Mouse (Mus musculus) hindbrain, embryonic 11.5 days (tissue): ENCODE measurements at regions not wholly inside any gene's neighbourhood (a gene's known extent, or its start where the extent isn't known, plus 50 kb on each side); places are given as distances from the start of the nearest gene placed in this dataset.
A peak's percentile ranks its signal among the peaks of the same experiment; 100 is the strongest.

Experiments used
- ATAC-seq: fragments of 200-750 bp; cut with Nextera tagmentation; 2 replicates; pipeline ENCODE4 v1.8.0; 2017; ENCODE audit warnings: mild to moderate bottlenecking, moderate TSS enrichment, moderate library complexity; ENCODE audit not compliant: low FRiP score
- DNase-seq: peaks from one replicate; pipeline ENCODE4 v3.0.0-alpha.2; 2015; ENCODE audit warnings: low spot score
- H3K27ac ChIP-seq: fragments of 300-500 bp; sonication (generic); 2 replicates; pipeline ENCODE4 v1.5.1; 2014; ENCODE audit warnings: mild to moderate bottlenecking, low read depth, low read length
- H3K27me3 ChIP-seq: fragments of 300-500 bp; sonication (generic); 2 replicates; pipeline ENCODE4 v1.6.1; 2014; ENCODE audit warnings: mild to moderate bottlenecking, low read length, moderate library complexity, mixed read lengths; ENCODE audit not compliant: control insufficient read depth, insufficient read depth
- H3K36me3 ChIP-seq: fragments of 300-500 bp; sonication (generic); 2 replicates; pipeline ENCODE4 v1.6.1; 2014; ENCODE audit warnings: mild to moderate bottlenecking, low read length, moderate library complexity, mixed read lengths; ENCODE audit not compliant: control insufficient read depth, insufficient read depth
- H3K4me1 ChIP-seq: fragments of 300-500 bp; sonication (generic); replicated peaks from 2 replicates; pipeline ENCODE4 v1.6.1; 2014; ENCODE audit warnings: low read length, mixed read lengths; ENCODE audit not compliant: control insufficient read depth, insufficient read depth
- H3K4me2 ChIP-seq: fragments of 300-500 bp; sonication (generic); replicated peaks from 2 replicates; pipeline ENCODE4 v1.6.1; 2014; ENCODE audit warnings: mild to moderate bottlenecking, low read depth, low read length
- H3K4me3 ChIP-seq: fragments of 300-500 bp; sonication (generic); 2 replicates; pipeline ENCODE4 v1.5.1; 2014; ENCODE audit warnings: low read depth, low read length
- H3K9ac ChIP-seq: fragments of 300-500 bp; sonication (generic); 2 replicates; pipeline ENCODE4 v1.6.1; 2014; ENCODE audit warnings: low read depth, low read length
- H3K9me3 ChIP-seq: fragments of 300-500 bp; sonication (generic); 2 replicates; pipeline ENCODE4 v1.6.1; 2016; ENCODE audit warnings: low read length; ENCODE audit not compliant: control insufficient read depth
- WGBS: fragments of 180-500 bp; shearing (Covaris S2); extraction: QIAGEN DNeasy Blood & Tissue Kit; methylation state at CpG from one replicate; pipeline ENCODE4 v1.1.7; 2014; 5-methylcytosine and 5-hydroxymethylcytosine counted together

GRCm38 (mm10) chr2:45421774-45422173 is 304.6 kb upstream of the Zeb2 start:
- Histone ChIP-seq H3K4me3 (no peak overlapping the region), H3K27ac (no peak overlapping the region), H3K36me3 (no peaks in the 10 kb centered on the region), H3K4me1 (no peaks in the 10 kb centered on the region), H3K4me2 (no peak overlapping the region), H3K9ac (no peak overlapping the region), H3K27me3 (no peaks in the 10 kb centered on the region), H3K9me3 (no peaks in the 10 kb centered on the region)
- WGBS, result 95% methylated on average over 1 of the region's 1 CpGs
- no peak for DNase-seq
- ATAC-seq, result no peak

- WGBS, result 88% methylated on average over 8 of the region's 8 CpGs
- Histone ChIP-seq H3K4me1 (no peaks in the 10 kb centered on the region), H3K4me3 (no peak overlapping the region), H3K9me3 (no peaks in the 10 kb centered on the region), H3K4me2 (no peak overlapping the region), H3K36me3 (no peaks in the 10 kb centered on the region), H3K27me3 (no peaks in the 10 kb centered on the region), H3K9ac (no peak overlapping the region), H3K27ac (no peak overlapping the region)
- no peak for DNase-seq
- ATAC-seq, result no peak
Measured at GRCm38 (mm10) chr2:45408136-45408535, 290.9 kb upstream of the Zeb2 start.

- ATAC-seq (peak; percentile 86; the same call in 1 of the 2 replicates), DNase-seq (peak; percentile 29)
- Histone ChIP-seq H3K4me3 (no peak overlapping the region), H3K36me3 (no peaks in the 10 kb centered on the region), H3K9ac (no peak overlapping the region), H3K4me2 (no peak overlapping the region), H3K27ac (no peak overlapping the region), H3K27me3 (no peaks in the 10 kb centered on the region), H3K4me1 (peaks cover 2% of the 10 kb centered on the region; the same call in 1 of the 2 replicates), H3K9me3 (no peaks in the 10 kb centered on the region)
Measured at GRCm38 (mm10) chr2:45389902-45390492, 272.8 kb upstream of the Zeb2 start.

- H3K36me3 ChIP-seq, result no peaks in the 10 kb centered on the region
- H3K4me3 ChIP-seq, result no peak overlapping the region
- no peak overlapping the region for H3K9ac ChIP-seq
- H3K4me1 ChIP-seq, result no peaks in the 10 kb centered on the region
- no peaks in the 10 kb centered on the region for H3K27me3 ChIP-seq
- no peak for DNase-seq
- no peak for ATAC-seq
- H3K27ac ChIP-seq, result no peak overlapping the region
- no peak overlapping the region for H3K4me2 ChIP-seq
- no peaks in the 10 kb centered on the region for H3K9me3 ChIP-seq
- WGBS, result 84% methylated on average over 4 of the region's 4 CpGs
Measured at GRCm38 (mm10) chr2:45371268-45371667, 254.1 kb upstream of the Zeb2 start.

- ATAC-seq (no peak), DNase-seq (no peak)
- Histone ChIP-seq H3K27ac (no peak overlapping the region), H3K4me2 (no peak overlapping the region), H3K36me3 (no peaks in the 10 kb centered on the region), H3K27me3 (no peaks in the 10 kb centered on the region), H3K9ac (no peak overlapping the region), H3K4me3 (no peak overlapping the region), H3K9me3 (no peaks in the 10 kb centered on the region), H3K4me1 (no peaks in the 10 kb centered on the region)
- 77% methylated on average over 1 of the region's 1 CpGs for WGBS
Measured at GRCm38 (mm10) chr2:45370615-45370968, 253.4 kb upstream of the Zeb2 start.

- no peak overlapping the region for H3K4me2 ChIP-seq
- H3K27me3 ChIP-seq, result no peaks in the 10 kb centered on the region
- H3K9ac ChIP-seq, result no peak overlapping the region
- 91% methylated on average over 5 of the region's 5 CpGs for whole genome bisulfite sequencing
- no peaks in the 10 kb centered on the region for H3K36me3 ChIP-seq
- H3K4me3 ChIP-seq, result no peak overlapping the region
- no peaks in the 10 kb centered on the region for H3K4me1 ChIP-seq
- H3K9me3 ChIP-seq, result no peaks in the 10 kb centered on the region
- no peak overlapping the region for H3K27ac ChIP-seq
- DNase-seq (no peak), ATAC-seq (no peak)
Measured at GRCm38 (mm10) chr2:45369914-45370614, 252.9 kb upstream of the Zeb2 start.

GRCm38 (mm10) chr2:45369432-45369831 is 252.2 kb upstream of the Zeb2 start:
- Histone ChIP-seq H3K4me2 (no peak overlapping the region), H3K9me3 (no peaks in the 10 kb centered on the region), H3K4me1 (no peaks in the 10 kb centered on the region), H3K27me3 (no peaks in the 10 kb centered on the region), H3K4me3 (no peak overlapping the region), H3K36me3 (no peaks in the 10 kb centered on the region), H3K9ac (no peak overlapping the region), H3K27ac (no peak overlapping the region)
- no peak for ATAC-seq
- whole genome bisulfite sequencing, result 70% methylated on average over 4 of the region's 4 CpGs
- DNase-seq, result no peak

- no peaks in the 10 kb centered on the region for H3K4me1 ChIP-seq
- H3K36me3 ChIP-seq, result no peaks in the 10 kb centered on the region
- 91% methylated on average over 10 of the region's 10 CpGs for WGBS
- no peaks in the 10 kb centered on the region for H3K27me3 ChIP-seq
- no peak for DNase-seq
- H3K9me3 ChIP-seq, result no peaks in the 10 kb centered on the region
- no peak for ATAC-seq
- H3K27ac ChIP-seq, result no peak overlapping the region
- H3K4me2 ChIP-seq, result no peak overlapping the region
- H3K4me3 ChIP-seq, result no peak overlapping the region
- H3K9ac ChIP-seq, result no peak overlapping the region
Measured at GRCm38 (mm10) chr2:45367436-45368193, 250.4 kb upstream of the Zeb2 start.

GRCm38 (mm10) chr2:45357266-45357665 is 240.1 kb upstream of the Zeb2 start:
- no peak overlapping the region for H3K9ac ChIP-seq
- no peaks in the 10 kb centered on the region for H3K9me3 ChIP-seq
- ATAC-seq (no peak), DNase-seq (no peak)
- no peak overlapping the region for H3K4me3 ChIP-seq
- H3K27ac ChIP-seq, result no peak overlapping the region
- no peaks in the 10 kb centered on the region for H3K27me3 ChIP-seq
- H3K4me1 ChIP-seq, result no peaks in the 10 kb centered on the region
- WGBS, result 77% methylated on average over 7 of the region's 7 CpGs
- H3K4me2 ChIP-seq, result no peak overlapping the region
- H3K36me3 ChIP-seq, result no peaks in the 10 kb centered on the region
